Mouse (Mus musculus) liver, postnatal 0 days (tissue): ENCODE results near the gene Twnk. TPM values are rescaled to one million over a fixed set of nuclear protein-coding genes. Genes with fewer than 3 reads are reported as not detected.

ENCODE experiments used
- ATAC-seq: fragments of 200-750 bp; cut with Nextera tagmentation; 2 replicates; pipeline ENCODE4 v1.8.0; 2017; ENCODE audit warnings: mild to moderate bottlenecking, moderate library complexity
- DNase-seq: peaks from one replicate; pipeline ENCODE4 v3.0.0-alpha.2; 2016
- H3K27ac ChIP-seq: fragments of 300-500 bp; sonication (generic); 2 replicates; pipeline ENCODE4 v1.5.1; 2014; ENCODE audit warnings: antibody characterized with exemption, moderate library complexity, mild to moderate bottlenecking, low read depth
- H3K27me3 ChIP-seq: fragments of 300-500 bp; sonication (generic); 2 replicates; pipeline ENCODE4 v1.6.1; 2014; ENCODE audit warnings: low read length, control low read depth, mixed read lengths; ENCODE audit not compliant: insufficient read depth
- H3K36me3 ChIP-seq: fragments of 300-500 bp; sonication (generic); replicated peaks from 2 replicates; pipeline ENCODE4 v1.6.1; 2014; ENCODE audit warnings: mild to moderate bottlenecking, control low read depth, low read length, moderate library complexity, mixed read lengths; ENCODE audit not compliant: insufficient read depth
- H3K4me1 ChIP-seq: fragments of 300-500 bp; sonication (generic); 2 replicates; pipeline ENCODE4 v1.6.1; 2014; ENCODE audit warnings: antibody characterized with exemption, mild to moderate bottlenecking, control low read depth; ENCODE audit not compliant: insufficient read depth
- H3K4me2 ChIP-seq: fragments of 300-500 bp; sonication (generic); 2 replicates; pipeline ENCODE4 v1.6.1; 2014; ENCODE audit warnings: low read depth, mild to moderate bottlenecking, low read length, moderate library complexity, mixed read lengths
- H3K4me3 ChIP-seq: fragments of 300-500 bp; sonication (generic); 2 replicates; pipeline ENCODE4 v1.5.1; 2014; ENCODE audit warnings: low read depth, low read length
- H3K9ac ChIP-seq: fragments of 300-500 bp; sonication (generic); replicated peaks from 2 replicates; pipeline ENCODE4 v1.6.1; 2014; ENCODE audit warnings: mild to moderate bottlenecking, moderate library complexity
- H3K9me3 ChIP-seq: fragments of 300-500 bp; sonication (generic); 2 replicates; pipeline ENCODE4 v1.6.1; 2016; ENCODE audit warnings: mild to moderate bottlenecking, control low read depth, low read length, mixed read lengths
- CTCF ChIP-seq: sonication (generic); IDR thresholded peaks from 2 replicates; pipeline ENCODE4 v1.5.1; 2016; ENCODE audit warnings: antibody characterized with exemption, low read depth
- EP300 ChIP-seq: IDR thresholded peaks from 2 replicates; pipeline ENCODE4 v1.6.1; 2016; ENCODE audit warnings: antibody characterized with exemption, low read depth, mild to moderate bottlenecking
- WGBS: fragments of 180-500 bp; shearing (Covaris S2); extraction: QIAGEN DNeasy Blood & Tissue Kit; methylation state at CpG from one replicate; pipeline ENCODE4 v1.1.7; 2014; ENCODE audit not compliant: insufficient replicate concordance; 5-methylcytosine and 5-hydroxymethylcytosine counted together
- polyA plus RNA-seq: library from polyadenylated mRNA; unstranded; fragments of >200 nt; fragmentation: Nextera tagmentation; extraction: Ambion mirVana; gene quantifications from 2 replicates; pipeline ENCODE4 v1.2.1, GENCODE M21; 2015

Twnk gene
- polyA plus RNA-seq, 1 experiment from 2014 or later: 10.6 TPM

DNA sequence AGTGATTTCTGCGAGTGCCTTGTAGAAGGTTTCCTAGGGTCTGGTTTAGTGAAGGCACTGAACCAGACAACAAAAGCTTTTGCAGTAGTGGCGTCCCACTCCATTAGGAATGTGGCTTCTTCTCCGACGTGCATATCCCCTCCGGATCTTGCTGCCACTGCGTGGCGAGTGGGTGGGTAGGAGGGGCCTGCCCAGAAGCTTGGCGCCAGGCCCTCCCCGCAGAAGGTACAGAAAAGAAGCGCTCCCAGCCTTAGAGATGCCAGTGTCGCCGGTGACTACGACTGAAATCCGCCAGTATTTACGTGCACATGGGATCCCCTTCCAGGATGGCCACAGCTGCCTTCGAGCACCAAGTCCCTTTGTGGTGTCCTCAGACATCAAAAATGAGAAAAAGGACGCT lies 1.6 kb downstream of the Twnk start:
- no peaks in the 10 kb centered on the region for H3K9me3 ChIP-seq
- peak overlapping the region; percentile 66 for H3K27ac ChIP-seq
- H3K27me3 ChIP-seq: no peaks in the 10 kb centered on the region
- ATAC-seq: no peak
- peak overlapping the region; percentile 95 for H3K4me3 ChIP-seq
- peak; percentile 22 for DNase-seq
- peaks cover 20% of the 10 kb centered on the region for H3K4me1 ChIP-seq
- H3K9ac ChIP-seq: peak overlapping the region; percentile 92
- peak overlapping the region; percentile 88 for H3K4me2 ChIP-seq
- H3K36me3 ChIP-seq: peaks cover 30% of the 10 kb centered on the region
- 29% methylated on average over 17 of the region's 17 CpGs for WGBS
- TF ChIP-seq CTCF (no peak), EP300 (no peak)

- 59% methylated on average over 20 of the region's 20 CpGs for WGBS
- Histone ChIP-seq H3K4me1 (peaks cover 20% of the 10 kb centered on the region), H3K36me3 (peaks cover 35% of the 10 kb centered on the region), H3K4me2 (peak overlapping the region; percentile 88), H3K27me3 (no peaks in the 10 kb centered on the region), H3K9me3 (no peaks in the 10 kb centered on the region), H3K4me3 (peak overlapping the region; percentile 95), H3K9ac (peak overlapping the region; percentile 92), H3K27ac (peak overlapping the region; percentile 66)
- ATAC-seq: no peak
- peak; percentile 65 for DNase-seq
- TF ChIP-seq EP300 (no peak), CTCF (no peak)
These were observed 2.1 kb downstream of the Twnk start for GRCm38 (mm10) chr19:45007425-45008191.

DNA sequence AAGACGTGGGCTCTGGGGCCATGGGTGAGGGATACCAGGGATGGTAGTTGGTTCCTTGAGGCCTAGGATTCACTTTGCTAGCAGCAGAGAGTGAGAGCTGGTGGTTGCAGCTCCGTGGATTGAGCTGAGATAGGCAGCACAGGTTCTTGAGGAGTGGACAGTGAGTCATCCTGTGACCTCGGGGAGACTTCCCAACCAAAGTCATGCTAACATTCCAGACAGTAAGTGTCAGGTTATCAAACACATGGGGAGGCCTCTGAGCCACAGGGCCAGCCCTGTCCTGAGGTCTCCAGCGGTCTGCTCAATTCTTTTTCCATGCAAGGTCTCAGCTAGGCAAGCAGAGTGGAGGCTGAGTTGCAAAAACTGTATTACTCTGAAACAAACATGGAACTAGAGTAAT lies 5.2 kb downstream of the Twnk start:
- TF ChIP-seq CTCF (no peak), EP300 (no peak)
- DNase-seq (no peak), ATAC-seq (no peak)
- Histone ChIP-seq H3K4me1 (peaks cover 36% of the 10 kb centered on the region), H3K4me3 (no peak overlapping the region), H3K4me2 (no peak overlapping the region), H3K9me3 (no peaks in the 10 kb centered on the region), H3K27ac (no peak overlapping the region), H3K27me3 (no peaks in the 10 kb centered on the region), H3K36me3 (peaks cover 25% of the 10 kb centered on the region), H3K9ac (no peak overlapping the region)
- WGBS: 76% methylated on average over 4 of the region's 4 CpGs

GRCm38 (mm10) chr19:45012219-45012618 lies 6.8 kb downstream of the Twnk start:
- Histone ChIP-seq H3K36me3 (peaks cover 25% of the 10 kb centered on the region), H3K27me3 (no peaks in the 10 kb centered on the region), H3K27ac (no peak overlapping the region), H3K9ac (no peak overlapping the region), H3K4me3 (no peak overlapping the region), H3K4me2 (no peak overlapping the region), H3K4me1 (peaks cover 44% of the 10 kb centered on the region), H3K9me3 (no peaks in the 10 kb centered on the region)
- TF ChIP-seq EP300 (no peak), CTCF (no peak)
- ATAC-seq: no peak
- no peak for DNase-seq
- WGBS: 85% methylated on average over 8 of the region's 8 CpGs

- no peak overlapping the region for H3K9ac ChIP-seq
- peaks cover 41% of the 10 kb centered on the region for H3K4me1 ChIP-seq
- H3K27ac ChIP-seq: no peak overlapping the region
- no peak overlapping the region for H3K4me2 ChIP-seq
- WGBS: 55% methylated on average over 6 of the region's 6 CpGs
- no peaks in the 10 kb centered on the region for H3K27me3 ChIP-seq
- H3K36me3 ChIP-seq: peaks cover 25% of the 10 kb centered on the region
- H3K4me3 ChIP-seq: no peak overlapping the region
- no peak for ATAC-seq
- no peaks in the 10 kb centered on the region for H3K9me3 ChIP-seq
- no peak for DNase-seq
- TF ChIP-seq EP300 (no peak), CTCF (peak; percentile 60)
These were observed 7.2 kb downstream of the Twnk start for GRCm38 (mm10) chr19:45012636-45013035.

DNA sequence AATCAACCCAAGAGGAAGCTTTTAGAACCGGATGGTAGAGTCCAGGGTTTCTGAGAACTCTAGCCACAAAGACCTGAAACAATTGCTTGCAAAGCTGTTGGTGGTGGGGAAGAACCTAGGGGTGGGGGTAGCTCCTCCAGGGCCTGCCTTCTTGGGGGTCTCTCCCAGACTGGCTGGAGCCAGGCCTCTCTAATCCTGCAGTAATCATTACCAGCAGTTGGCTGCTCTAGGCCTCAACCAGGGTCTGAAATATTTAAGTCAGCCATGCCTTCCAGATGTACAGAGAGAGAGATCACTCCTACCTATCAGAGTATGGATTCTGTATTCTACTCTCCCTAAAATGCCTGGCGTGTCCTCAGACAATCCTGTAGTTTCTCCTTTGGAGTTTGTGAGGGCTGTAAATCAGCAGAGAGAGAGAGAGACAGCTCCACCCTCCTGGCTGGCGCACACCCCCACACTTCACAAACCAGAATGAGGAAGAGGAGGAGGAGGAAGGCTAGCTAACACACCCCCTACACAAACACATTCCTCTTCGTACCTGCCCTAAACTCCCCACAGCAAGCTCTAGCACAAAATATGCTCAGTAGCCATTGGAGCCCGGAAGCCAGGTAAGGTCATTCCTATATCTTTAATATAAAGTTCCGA lies 8.2 kb downstream of the Twnk start:
- 48% methylated on average over 6 of the region's 6 CpGs for WGBS
- TF ChIP-seq CTCF (no peak), EP300 (no peak)
- H3K4me2 ChIP-seq: peak overlapping the region; percentile 91; the same call in 1 of the 2 replicates
- peak overlapping the region; percentile 87 for H3K27ac ChIP-seq
- no peak overlapping the region for H3K4me3 ChIP-seq
- no peak overlapping the region for H3K9ac ChIP-seq
- no peak for DNase-seq
- H3K27me3 ChIP-seq: no peaks in the 10 kb centered on the region
- peaks cover 25% of the 10 kb centered on the region for H3K36me3 ChIP-seq
- ATAC-seq: no peak
- H3K9me3 ChIP-seq: no peaks in the 10 kb centered on the region
- H3K4me1 ChIP-seq: peaks cover 36% of the 10 kb centered on the region
